Mouse (Mus musculus) urinary bladder, adult 2 months (tissue): Measurements from ENCODE around the gene G530012D18Rik. TPM values are rescaled to one million over a fixed set of nuclear protein-coding genes. Genes with fewer than 3 reads are reported as not detected.
"Not testable (repeated sequence)": the region's sequence is repeated elsewhere in the genome, so short reads cannot be mapped to it uniquely, and the experiment has no call there.

Experiments used
- DNase-seq: peaks from one replicate; pipeline ENCODE4 v3.0.0; 2022; ENCODE audit warnings: low spot score
- polyA plus RNA-seq: library from polyadenylated mRNA; depleted of rRNA; stranded (reverse); fragments of >200 nt; gene quantifications from 2 replicates; pipeline ENCODE4 v1.2.3, GENCODE M21; 2012; rRNA removed

Gene G530012D18Rik
- polyA plus RNA-seq, result 0.22 TPM in 1 of 2 replicates, not detected in the other

DNA sequence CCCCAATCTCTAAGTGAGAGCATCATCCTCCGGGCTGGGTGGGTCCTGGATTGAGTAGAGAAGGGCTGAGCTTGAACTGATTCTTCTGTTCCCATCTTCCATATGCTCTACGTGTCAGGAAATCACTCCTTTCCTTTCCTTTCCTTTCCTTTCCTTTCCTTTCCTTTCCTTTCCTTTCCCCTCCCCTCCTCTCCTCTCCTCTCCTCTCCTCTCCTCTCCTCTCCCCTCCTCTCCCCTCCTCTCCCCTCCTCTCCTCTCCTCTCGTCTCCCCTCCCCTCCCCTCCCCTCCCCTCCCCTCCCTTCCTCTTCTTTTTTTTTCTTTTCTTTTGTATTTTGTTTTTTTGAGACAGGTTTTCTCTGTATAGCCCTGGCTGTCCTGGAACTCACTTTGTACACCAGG, at the start of gene G530012D18Rik:
TSS of gene G530012D18Rik (plus strand) at position 301 of the 400 bp plus-strand sequence.
- not testable (repeated sequence) for DNase-seq

DNA sequence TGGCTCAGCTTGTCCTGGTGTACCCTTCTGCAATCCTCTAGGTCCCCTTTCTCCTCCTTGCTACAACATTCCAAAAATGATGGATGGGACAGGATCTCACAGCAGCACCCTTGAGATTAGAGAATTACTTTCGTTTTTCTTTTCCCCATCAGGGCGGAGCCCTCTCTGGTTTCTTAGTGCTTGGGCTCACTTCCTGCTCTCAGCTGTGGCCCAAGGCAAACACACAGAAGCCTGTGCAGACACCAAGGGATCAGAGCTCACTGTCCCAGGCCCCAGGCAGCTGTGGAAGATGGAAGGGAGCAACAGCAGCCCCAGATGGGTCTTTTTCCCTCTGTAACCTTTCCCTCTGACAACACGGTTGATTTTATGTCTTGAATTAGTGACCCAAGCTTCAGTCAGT, 49.1 kb upstream of the G530012D18Rik start:
- DNase-seq, result not testable (repeated sequence)

DNA sequence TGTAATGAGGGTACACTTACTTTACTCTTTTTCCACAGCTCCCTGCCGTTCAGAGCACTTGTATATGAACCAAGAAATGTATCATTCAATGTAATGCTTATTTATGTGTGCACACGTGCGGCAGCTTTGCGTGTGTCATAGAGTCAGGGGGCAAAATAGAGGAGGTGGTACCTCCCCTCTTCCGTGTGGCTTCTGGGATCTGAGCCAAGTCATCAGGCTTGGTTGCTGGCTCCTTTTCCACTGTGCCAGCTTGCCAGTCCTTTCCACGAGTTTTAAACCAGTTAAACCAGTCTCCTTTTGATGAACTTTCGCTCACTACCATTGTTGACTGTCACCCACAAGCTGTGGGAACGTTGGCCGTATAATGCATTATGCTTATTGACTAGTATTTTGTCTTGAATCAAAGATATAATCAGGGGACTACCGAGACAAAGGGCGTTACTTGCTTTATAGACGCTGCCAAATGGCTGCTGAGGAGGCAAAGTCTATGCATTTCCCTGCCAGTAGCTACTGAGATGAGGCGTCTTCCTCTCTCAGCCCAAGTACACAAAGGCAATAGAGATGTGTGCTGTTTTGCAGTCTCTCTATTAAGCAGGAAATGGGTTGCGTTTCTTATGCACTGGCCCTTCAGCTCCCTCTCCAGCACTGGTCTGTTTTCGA, 46.9 kb upstream of the G530012D18Rik start:
- not testable (repeated sequence) for DNase-seq

DNA sequence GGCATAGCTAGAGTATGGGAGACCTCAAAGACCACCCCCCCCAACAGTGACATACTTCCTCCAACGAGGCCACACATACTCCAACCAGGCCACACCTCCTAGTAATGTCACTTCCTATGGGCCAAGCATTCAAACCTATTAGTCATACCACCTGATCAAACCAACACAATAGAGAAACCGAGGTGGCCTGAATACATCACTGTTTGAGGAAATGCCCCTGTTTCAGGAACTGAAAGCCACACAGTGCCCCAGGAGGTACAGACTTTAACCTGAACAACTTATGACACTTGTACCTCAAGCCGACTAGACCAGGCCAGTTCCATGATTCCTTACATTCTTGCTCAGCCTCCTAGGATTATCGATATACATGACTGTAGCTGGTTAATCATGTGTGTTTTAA, 31.7 kb upstream of the G530012D18Rik start:
- not testable (repeated sequence) for DNase-seq

DNA sequence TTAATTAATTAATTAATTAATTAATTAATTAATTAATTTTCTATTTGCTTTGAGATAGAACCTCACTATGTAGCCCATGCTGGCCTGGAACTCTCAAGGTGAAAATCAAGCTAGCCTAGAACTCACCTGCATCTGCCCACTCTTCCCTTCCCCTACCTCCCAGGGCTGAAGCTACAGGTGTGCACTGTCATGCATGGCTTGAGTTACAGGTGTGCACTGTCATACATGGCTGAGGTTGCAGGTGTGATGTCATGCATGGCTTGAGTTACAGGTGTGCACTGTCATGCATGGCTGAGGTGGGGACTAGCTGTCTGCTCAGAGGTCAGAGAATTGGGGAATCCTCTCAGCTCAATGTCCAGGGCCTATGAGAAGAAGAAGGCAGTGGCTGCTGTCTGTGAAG, 29.0 kb upstream of the G530012D18Rik start:
- not testable (repeated sequence) for DNase-seq

DNA sequence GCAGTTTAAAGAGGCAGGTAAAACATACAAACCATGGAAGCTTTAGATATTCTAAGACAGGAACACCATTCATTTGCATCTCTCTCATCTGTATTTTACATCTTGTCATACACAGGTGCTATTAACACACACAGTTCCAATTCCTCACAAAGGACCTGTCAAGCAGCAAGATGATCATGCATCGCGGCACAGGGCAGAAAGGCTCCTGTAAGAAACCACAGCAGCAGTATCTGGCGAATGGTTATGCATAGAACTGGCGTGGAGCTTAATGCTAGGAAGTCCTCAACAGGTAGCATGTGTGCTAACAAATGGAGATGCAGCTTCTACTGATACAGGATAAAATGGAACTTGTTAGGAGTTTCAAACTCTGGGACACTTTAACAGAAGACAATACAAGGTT, 20.2 kb upstream of the G530012D18Rik start:
- peak; percentile 51 for DNase-seq

DNA sequence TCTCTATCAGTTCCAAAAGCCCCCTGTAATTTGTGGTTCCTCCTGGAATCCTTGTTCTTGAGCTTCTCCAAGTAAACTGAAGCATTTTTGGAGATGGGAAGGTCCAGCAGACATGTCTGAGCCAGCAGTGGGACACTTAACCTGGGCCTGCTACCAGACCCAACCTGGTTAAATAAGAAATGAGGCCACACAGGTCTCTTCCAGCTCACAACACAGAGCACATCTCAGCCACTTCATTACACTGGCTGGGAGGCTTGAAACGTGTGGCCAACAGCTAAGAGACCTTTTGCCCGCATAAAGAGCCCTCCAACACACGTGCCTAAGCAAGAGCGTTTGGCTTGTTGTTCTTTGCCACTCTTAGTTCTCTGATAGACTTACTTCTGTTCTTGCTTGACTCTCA, 1.9 kb upstream of the G530012D18Rik start:
- not testable (repeated sequence) for DNase-seq

DNA sequence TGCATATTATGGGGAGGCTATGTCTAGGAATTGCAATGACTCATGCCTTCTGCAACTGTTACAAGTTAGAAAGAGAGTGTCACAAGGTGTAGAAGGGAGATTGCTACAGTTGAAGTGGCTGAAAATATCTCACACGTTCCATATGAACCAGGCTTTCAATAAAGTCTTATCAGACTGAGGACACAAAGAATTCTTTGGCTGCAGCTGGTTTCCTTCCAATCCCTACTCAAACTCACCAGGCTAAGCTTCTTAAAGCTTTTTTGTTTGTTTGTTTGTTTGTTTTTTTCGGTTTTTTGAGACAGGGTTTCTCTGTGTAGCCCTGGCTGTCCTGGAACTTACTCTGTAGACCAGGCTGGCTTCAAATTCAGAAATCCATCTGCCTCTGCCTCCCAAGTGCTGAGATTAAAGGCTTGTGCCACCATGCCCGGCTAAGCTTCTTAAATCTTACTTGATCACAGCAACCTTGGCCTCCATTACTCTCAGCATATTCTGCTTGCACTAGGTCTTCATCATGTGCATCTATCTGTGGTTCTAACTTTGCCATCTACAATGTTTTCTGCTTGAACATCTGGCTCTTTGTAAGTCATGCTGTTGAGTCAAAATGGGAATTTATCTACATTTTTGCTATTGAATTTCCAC, 3.0 kb downstream of the G530012D18Rik start:
- not testable (repeated sequence) for DNase-seq

DNA sequence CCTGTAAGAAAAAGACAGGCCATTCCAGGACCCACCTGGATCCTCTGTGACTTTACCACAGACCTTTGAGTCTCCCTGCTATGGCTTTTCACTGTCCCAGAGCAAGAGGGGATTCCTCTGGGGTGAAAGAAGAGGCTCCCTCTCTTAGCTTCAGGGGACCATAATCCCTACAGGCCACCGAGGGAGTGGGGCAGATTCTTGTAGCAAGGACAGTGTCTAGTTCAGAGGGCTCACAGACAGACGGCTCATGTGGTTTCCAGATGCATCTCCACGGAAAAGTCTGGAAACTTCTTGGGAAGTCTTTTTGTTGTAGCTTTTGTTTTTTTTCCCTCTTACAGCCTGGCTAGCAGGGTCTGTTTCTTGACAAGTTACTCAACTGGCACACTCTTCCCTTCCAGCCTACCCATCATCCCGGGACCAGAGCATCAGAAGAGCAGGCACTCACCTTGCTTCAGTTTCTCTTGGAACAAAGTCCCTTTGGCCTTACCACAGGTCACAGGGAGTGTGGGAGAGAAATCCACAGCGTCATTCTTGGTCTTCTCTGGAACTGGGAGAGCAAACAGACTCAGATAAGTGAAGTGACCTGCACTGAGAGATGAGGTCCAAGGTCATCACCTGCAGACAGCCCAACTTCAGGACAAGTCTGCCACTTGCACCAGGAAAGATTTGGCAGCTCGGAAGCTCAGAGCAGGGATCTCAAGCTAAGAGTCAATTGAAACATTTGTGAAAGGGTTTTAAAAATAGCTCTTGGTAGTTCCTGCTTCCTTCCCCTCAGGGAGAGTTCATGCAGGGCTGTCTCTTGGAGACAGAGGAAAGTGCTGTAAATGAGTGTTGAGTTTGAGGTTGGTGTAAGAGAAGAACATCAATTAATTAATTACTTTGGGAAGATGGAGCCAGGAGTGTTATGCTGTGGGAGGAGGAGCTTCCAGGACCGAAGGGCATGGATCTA, 4.0 kb downstream of the G530012D18Rik start:
- DNase-seq, result not testable (repeated sequence)

DNA sequence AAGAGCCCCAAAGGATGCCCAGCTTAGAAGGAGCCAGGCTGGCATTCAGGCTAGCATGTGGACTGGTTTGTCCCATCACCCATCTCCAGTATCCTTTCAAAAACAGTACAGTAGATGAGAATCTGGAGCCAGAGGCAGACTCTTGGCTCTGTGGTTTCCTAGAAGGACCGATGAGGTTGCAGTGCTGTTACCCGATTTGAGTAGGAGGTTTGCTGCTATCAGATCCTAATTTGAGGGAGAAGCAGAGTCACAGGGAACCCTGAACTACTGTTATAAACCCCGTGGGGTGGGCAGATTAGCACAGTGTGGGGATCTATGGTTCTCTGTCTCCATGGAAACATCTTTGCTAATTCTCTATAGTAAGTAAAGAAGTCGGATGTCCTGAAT, 4.7 kb downstream of the G530012D18Rik start:
- DNase-seq, result not testable (repeated sequence)

DNA sequence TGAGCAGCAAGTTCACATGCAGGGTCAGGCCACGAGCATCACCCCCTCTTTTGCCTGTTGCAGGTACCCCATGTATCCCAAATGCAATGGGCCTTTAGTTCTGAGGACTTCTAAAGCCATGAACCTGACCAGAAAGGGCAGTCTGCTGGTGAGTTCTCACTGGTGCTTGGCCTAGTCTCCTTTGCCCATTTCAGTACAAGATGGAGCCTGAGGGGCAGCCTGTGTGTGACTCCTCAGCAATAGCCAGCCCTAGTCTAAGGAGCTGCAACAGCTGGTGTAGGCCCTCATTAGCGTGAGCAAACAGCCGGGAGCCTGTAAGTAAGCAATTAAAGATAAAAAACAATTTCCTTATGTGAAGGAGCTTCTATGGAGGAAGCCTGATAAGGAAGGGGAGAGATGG, 5.1 kb downstream of the G530012D18Rik start:
- not testable (repeated sequence) for DNase-seq

DNA sequence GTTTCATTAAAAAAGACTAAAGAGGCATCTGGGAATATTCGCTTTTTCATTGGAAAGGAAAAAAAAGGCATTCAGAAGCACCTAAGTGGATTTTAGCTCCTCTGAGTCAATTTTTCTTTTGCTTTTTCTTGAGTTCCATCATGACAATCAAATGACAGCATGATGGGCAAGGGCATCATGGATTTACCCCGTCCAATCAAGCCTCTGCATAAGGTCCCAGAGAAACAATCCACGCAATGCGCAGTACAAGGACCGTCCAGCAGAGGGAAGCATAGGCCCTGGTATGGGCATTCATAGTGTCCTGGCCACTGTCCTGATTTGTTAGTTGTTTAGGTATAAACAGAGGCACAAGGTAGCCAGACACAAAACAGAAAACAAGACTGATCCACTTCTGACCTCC, 6.0 kb downstream of the G530012D18Rik start:
- DNase-seq, result not testable (repeated sequence)

DNA sequence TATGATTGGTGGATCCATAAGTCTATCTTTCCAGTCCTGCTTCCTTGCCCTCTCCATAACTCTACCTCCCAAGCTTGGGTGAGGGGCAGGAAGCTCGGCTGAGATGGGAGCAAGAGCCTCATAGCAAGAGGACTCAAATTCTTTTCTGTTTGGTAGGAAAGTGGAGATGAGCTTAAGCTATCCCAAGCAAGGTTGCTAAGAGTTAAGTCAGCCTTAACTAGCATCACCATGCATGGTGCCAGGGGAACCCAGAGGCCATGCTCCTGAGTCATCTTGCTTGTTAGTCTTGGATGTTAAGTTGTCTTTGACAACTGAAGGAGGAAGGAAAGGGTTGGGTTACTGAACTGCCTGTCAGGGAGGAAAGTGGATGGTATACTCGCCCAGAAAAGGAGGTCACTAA, 13.2 kb downstream of the G530012D18Rik start:
- DNase-seq, result not testable (repeated sequence)

DNA sequence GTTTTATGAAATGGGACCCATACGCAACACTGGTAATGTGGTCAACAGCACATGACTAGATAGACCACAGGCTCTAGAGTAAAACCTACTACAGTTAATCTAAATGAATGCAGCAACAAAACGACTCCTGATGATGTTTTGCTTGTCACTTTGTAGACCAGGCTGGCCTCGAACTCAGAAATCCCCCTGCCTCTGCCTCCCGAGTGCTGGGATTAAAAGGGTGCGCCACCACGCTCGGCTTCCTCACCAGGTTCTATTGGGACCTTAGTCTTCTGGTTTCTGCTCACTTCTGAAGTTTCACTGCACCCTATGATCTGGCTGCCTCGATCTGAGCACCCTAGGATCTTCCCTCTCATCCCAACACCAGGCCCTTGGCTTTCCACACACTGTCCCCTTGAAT, 17.1 kb downstream of the G530012D18Rik start:
- not testable (repeated sequence) for DNase-seq

DNA sequence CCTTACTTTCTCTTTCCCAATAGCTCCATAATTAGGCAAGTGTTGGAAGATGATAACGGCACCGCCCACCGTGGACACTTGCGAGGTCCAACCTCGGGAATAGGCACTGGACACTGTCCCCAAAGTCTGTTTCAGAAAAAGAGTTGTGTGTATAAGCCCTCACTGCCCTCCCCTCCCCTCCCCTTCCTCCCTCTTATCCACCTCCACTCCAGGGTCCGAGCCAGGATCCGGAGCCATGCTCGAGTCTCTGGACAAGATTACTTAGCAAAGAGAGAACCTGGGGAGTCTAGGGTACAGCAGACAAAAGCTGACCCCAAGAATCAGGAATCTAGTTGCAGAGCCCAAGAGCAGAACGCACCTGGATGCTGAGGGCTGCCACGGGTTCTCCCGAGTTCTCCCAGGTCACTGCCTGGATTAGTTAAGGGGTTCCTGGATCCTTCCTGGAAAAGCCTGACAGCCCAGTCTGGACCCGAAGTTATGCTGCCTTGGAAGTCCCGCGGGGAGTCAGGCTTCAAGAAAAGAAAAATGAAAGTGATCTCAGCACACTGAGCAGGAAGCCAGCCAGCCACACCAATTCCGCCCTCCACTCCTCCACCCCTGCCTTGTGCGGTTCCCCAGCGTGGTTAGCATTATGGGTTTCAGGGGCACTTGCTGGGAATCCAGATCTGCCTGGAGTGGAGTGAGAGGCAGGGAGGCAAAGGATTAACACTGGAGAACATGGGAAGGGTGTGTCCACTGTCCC, 23.0 kb downstream of the G530012D18Rik start, which contains the start of gene Sp110:
TSS of gene Sp110 (minus strand) at position 547 of the 742 bp plus-strand sequence.
- not testable (repeated sequence) for DNase-seq

DNA sequence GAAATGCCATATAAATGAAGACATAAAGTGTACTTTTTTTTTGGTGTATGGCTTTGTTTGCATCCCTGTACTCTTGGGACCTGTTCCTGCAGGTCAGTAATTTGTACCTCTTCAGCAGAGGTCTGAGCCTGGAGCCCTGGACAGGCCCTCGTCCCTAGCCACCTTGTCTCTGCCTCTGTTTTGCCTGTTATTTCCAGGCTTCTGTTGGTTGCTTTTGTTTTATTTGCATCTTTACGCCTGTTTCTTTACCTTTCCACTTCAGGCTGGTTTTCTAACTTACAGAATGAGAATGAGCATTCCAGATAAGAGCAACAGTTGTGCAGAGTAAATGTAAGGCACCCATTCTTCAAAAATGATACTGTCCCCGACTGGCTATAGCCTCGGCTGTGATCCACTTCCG, 24.6 kb downstream of the G530012D18Rik start, which contains the start of gene Sp140:
TSS of gene Sp140 (plus strand) at position 301 of the 400 bp plus-strand sequence.
- not testable (repeated sequence) for DNase-seq

DNA sequence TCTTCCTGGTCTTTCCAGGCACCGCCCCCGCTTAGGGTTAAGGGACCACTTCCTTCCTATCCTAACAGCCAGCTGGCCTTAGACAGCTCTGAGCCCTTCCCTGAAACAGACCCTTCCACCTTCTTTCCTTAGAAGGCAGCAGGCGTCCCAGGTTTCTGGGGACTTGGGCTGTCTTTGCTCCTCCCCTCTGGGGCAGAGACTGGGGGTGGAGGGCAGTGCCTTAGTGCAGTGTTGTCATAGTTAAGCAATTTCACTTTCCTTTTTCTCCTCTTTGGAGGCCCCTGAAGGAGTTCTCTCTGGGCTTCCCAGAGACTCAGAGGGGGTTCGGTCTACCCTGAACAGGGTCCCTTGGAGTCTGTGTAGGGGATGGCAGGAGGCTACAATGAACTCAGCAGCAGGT, 25.3 kb downstream of the G530012D18Rik start:
- DNase-seq, result not testable (repeated sequence)

DNA sequence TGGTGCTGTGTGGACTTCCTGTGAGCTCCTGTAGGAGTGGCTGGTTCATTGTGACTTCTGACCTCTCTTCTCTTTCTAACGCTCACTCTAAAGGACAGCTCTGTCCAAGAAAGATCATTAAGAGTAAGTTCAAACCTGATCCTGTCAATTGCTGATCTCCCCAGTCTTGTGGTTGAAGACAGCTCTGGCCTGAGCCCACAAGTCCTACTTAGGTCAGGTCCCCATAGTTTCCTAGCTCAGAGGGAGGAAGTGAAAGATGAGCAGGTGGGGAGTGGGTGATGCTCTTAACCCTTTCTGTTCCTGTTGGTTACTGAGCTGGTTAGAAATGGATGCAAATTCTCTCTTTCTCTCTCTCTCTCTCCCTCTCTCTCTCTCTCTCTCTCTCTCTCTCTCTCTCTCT, 28.9 kb downstream of the G530012D18Rik start:
- not testable (repeated sequence) for DNase-seq

DNA sequence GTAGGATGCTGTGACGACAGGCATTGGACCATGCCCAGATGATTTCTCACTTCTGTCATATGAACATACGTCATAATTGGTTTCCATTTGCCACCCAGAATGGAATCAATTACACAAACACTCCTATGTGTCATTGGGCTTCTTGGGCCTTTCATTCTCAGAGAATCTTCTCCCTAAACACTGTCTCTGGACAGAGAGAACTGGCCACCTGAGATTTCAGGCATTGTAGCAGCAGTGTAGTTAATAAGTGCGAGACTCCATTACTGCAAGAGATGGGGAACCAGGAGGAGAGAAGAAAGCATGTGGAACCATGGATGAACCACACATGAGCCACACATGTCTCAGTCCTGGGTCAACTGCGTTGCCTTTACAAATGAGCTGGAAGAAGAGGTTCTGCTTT, 32.9 kb downstream of the G530012D18Rik start:
- not testable (repeated sequence) for DNase-seq

DNA sequence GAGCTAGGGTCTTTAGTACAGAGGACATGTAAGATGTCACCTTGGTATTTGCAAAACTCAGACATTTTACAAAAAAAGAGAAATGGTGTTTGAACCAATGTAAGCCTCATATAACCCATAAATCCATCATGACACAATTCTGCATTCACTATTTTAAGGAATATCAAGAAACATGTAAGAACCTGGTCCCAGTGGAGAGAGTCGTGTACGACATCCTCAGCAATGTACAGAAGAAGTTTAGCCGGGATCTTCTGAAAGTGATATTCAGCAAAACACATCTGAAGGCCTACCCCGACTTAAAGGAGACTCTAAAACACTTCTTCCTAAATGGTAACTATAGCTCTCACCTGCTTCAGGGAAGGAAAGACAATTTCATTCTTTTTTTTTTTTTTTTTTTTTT, 35.1 kb downstream of the G530012D18Rik start:
- DNase-seq, result not testable (repeated sequence)

DNA sequence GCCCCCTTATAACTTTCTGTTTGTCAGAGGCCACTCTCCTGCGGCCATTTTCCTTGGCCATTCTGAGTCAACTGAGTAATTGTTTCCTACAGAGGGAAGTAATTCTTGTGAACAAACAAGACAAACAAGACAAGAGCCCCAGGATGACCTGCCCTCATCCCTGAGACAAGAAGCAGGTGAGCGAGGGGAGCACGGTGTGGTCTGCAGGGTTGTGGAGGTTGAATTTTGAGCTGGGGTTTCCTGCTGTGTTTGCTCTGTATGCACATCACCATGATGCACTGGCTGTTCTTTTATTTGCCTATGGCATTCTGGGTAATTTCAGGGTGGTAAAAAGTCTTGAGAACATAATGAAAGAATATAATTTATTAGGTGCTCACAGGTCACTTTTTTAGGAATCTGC, 39.6 kb downstream of the G530012D18Rik start:
- not testable (repeated sequence) for DNase-seq
